Mouse (Mus musculus) ES-CJ7 (cell line): ENCODE measurements around the gene Kcnj1.

Experiments used
- DNase-seq: peaks from one replicate; pipeline ENCODE4 v3.0.0; 2011; ENCODE audit warnings: low read depth, low spot score

The Kcnj1 gene

DNA sequence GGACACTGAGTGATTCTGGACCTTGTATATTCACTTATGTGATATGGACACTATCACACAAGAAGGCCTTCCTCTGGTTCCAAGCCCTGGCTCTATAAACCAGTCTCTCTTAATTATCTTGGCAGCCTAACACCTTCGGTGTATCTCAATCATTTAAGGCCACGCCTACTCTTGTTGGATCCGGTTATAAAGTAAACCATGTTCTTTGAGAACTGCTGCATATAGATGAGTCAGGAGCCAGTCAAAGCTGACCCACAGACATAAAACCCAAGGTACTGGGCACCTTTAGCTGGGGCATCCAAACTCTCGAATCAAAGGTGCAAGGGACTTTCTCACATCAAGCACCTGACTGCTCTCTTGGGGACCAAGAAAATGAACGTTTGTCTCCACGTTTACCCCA is at the start of gene Kcnj1:
Gene Kcnj1 (plus strand): TSS at position 292 of the 400 bp plus-strand sequence.
- DNase-seq, result no peak

DNA sequence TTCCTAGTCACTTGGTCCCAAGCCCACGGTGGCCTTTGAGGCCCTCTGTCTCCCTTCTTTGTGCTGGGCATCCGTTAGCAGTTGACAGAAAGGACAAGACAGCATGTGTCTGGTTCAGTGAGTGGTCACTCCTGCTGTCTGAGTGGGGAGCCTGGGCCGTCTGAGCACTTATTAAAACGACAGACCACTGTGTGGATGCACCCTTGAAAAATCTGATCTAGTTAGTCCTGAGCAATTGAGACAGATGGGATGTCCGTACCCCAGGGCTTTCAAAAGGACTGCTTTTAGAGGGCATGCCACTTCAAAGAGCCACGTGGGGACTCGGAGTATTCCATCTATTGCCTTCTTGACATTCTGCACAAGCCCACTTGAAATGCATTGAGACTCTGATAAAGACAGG is 48.7 kb upstream of the Kcnj1 start:
- no peak for DNase-seq

DNA sequence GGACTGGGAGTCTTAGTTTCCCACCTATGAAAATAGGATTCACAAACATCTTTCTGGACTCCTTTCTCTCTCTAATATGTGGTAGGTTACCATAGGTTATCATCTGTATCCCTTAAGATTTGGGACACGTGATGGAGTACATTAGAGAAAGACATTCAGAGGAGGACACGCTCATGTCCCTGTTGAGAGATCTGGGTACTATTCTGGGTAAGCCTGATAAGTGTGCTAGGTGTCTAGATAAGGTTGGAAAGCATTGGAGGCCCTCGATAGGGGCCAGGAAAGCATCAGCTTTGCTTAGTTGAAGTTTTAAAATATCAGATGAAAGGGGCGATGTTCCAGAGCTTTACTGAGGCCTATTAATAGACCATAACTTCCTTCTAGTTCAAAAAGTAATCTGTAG is 43.5 kb upstream of the Kcnj1 start:
- no peak for DNase-seq

DNA sequence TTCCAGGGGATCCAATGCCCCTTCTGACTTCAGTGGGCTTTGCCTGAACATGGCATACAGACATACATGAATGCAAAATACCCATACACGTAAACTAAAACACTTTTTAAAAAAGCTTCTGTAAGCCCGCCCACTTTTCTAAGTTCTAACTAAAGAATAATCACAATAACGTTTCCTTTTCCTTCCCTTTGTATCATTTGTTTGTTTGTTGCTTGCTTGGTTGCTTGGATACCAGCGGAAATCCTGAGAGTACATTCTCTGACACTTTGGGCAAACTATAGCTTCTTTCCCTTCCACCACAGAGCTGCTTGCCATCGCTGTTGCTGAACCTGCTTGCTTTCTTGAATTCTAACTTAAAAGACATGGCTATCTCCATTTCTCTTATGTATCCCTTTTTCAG is 41.1 kb upstream of the Kcnj1 start:
- DNase-seq, result no peak

GRCm38 (mm10) chr9:32335389-32336150 is 36.7 kb upstream of the Kcnj1 start:
- no peak for DNase-seq

DNA sequence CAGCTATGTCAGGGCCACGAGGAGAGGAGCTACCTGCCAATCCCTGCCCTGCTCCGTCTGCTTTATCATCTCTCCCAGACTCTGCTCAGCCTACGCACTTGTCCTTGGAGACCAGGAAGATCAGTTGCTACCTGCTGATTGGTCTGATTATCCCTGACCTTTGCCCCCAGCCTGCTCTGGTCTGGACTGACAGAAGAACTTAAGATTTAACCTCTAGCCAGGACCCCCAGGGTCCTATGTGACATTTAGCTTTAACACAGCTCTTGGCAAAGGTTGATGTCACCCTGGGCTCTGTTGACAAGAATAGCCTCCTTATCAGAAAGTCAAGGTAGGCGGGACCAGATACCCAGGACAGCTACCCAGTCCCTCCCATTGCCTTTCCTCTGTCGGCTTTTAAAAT is 31.5 kb upstream of the Kcnj1 start:
- DNase-seq, result no peak

GRCm38 (mm10) chr9:32342929-32343328 is 29.4 kb upstream of the Kcnj1 start:
- DNase-seq, result no peak

DNA sequence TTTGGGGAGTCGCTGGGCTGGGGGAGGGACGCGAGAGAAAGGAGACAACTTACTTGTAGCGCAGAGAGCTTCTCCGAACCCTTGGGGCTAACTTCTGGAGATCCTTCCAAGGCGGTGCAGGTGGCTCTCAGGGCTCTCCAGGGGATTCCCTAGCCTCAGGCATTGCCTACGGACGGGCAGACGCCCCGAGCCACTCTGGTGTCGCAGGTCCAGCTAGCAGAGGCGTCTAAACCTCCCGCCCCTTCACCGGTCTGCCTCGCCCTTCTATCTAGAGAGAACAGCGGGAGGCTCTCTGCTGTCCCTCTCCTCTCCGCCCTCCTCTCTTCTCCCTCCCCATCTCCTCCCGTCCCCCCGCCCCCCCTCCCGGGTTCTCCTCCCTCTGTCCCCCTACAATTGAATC is 28.2 kb upstream of the Kcnj1 start, which contains the start of gene Kcnj5:
Gene Kcnj5 (minus strand): TSS at position 300 of the 400 bp plus-strand sequence.
- DNase-seq, result peak; percentile 17

- no peak for DNase-seq
Observed at GRCm38 (mm10) chr9:32344489-32344888, 27.8 kb upstream of the Kcnj1 start.

DNA sequence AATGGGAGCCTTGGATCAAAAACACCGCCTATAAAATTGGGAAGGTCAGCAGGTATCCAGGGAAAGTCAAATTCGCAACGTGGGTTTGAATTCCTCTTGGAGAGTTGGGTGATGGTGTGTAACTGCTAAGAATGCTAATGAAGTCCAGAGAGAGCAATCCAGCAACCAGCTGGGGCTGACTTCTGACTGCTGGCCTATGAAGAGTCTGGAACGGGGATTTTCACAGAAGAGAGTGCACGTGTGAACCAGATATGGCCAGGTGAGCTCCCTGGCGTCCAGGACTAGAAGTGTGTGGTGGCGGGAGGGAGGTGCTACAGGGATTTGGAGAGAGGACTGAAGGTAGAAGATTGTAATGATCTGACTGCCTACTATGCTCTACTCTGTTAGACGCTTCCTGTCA is 24.2 kb upstream of the Kcnj1 start:
- DNase-seq, result no peak

DNA sequence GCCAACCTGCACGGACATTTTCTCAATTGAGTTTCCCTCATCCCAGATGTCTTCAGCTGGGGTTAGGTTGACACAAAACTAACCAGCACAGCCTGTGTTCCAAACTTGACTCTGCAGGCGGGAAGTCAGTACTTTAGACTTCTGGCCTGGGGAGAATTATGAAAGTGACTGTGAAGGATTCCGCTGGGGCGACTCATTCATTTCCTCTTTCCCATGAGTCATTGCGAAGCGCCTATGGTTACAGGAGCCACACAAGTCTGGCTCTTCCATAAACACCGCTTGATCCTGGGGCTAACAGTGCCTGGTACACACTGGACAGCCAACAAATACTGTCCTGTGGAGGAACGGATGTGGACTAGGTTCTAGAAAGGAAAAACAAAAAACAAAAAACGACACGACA is 22.9 kb upstream of the Kcnj1 start:
- DNase-seq, result no peak

GRCm38 (mm10) chr9:32350332-32350731 is 22.0 kb upstream of the Kcnj1 start:
- DNase-seq, result peak; percentile 58

DNA sequence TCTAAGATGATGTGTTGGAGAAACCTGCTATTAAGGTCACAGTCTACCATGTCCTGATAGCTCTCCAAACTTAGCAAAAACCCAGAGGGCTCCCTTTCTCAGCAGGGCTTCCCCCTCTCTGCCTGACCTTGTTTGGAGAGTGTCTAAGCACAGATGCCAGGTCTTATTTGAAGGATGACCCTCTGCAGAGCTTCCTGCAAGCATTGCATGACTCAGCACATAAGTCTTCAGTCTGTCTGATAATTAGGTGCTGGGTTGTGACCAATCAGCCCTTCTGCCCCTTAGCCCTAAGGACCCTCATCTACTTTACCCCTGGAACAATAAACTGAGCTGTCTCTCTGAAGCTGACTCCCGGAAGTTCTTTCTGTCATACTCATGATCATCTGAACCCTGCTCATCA is 11.5 kb upstream of the Kcnj1 start:
- DNase-seq, result no peak

- peak; percentile 20 for DNase-seq
Observed at GRCm38 (mm10) chr9:32368812-32369211, 3.5 kb upstream of the Kcnj1 start.

- peak; percentile 76 for DNase-seq
Observed at GRCm38 (mm10) chr9:32369388-32369787, 2.9 kb upstream of the Kcnj1 start.

- DNase-seq, result no peak
Observed at GRCm38 (mm10) chr9:32373656-32374055, 1.4 kb downstream of the Kcnj1 start.

DNA sequence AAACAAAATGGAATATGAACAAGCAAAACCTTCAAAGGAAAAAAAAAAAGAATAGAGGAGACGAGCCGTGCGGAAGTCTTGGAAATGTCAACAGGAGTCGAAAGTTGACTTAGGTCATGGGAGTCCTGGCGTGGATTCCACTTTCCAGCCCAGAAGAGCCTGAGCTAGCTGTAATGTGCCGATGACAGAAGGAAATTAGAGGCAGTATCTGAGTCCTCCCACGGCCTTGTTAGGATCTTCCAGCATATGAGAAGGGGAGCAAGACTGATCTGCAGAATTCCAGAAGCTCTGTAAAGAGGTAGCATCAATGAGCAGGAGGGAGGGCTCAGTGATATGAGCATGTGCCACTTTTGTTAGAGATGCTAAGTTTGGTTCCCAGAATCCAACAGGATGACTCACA is 3.7 kb downstream of the Kcnj1 start:
- DNase-seq, result no peak

DNA sequence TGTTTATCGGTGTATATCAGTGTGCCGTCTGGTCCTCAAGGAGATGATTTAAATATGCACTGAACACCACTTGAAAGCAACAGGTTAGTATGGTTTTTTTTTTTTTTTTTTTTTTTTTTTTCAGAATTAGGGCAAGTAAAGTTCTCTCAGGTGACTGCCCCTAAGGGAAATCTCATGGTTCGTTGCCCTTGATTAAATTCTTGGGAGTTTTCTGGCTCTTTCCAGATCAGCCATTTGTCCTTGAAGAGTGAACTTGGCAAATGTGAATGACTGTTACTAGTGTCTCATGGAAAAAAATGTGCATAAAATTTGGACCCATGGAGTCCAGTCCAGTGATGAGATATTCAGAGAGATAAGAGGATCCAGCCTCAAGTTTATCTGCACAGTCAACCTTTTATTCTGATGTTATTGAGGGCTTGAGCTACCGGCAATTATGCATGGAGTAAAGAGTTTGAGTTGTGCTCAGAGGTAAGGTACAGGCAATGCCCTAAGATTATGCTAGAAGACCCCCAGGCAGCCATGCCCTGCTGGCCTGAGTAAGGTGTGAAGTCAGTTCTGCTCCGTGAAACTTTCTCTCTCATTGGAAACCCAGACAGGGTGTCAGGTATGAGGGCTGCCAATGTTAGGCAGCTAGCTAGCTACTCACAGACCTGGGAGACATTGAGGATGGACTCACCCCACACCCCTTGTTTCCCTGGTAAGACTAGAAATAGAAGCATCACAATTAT is 4.7 kb downstream of the Kcnj1 start:
- DNase-seq, result no peak

- no peak for DNase-seq
Observed at GRCm38 (mm10) chr9:32384906-32385305, 12.6 kb downstream of the Kcnj1 start.

GRCm38 (mm10) chr9:32388120-32388519 is 15.8 kb downstream of the Kcnj1 start:
- DNase-seq, result peak; percentile 65

- DNase-seq, result no peak
Observed at GRCm38 (mm10) chr9:32391092-32391491, 18.8 kb downstream of the Kcnj1 start.

DNA sequence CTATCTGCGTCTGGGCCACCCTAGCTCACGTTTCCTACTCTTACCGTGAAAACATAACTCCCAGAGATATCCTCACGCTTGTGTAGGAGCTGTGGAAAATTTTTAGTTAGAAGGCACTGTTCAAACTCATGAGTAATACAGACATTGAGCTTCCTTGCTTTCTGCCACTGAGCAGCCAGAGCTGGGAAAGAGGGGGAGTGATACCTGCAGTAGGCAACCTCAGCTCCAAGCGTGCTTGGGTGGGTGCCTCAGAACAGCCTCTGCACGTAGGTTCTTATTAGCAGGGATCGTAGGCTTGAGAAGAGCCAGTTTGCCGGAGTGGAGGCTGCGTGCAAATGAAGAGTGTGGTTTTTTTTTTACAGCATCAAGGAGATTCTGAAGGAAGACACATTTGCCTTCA is 19.4 kb downstream of the Kcnj1 start:
- DNase-seq, result no peak

GRCm38 (mm10) chr9:32392716-32393115 is 20.4 kb downstream of the Kcnj1 start:
- DNase-seq, result no peak
